Mouse (Mus musculus) thymus, postnatal 0 days (tissue): ENCODE measurements around the gene 2900026A02Rik. TPM values are rescaled to one million over a fixed set of nuclear protein-coding genes. Genes with fewer than 3 reads are reported as not detected.

ENCODE experiments used
- DNase-seq: peaks from one replicate; pipeline ENCODE4 v3.0.0-alpha.2; 2015; ENCODE audit warnings: low spot score
- polyA plus RNA-seq: library from polyadenylated mRNA; unstranded; fragments of >200 nt; fragmentation: Nextera tagmentation; extraction: Ambion mirVana; gene quantifications from 2 replicates; pipeline ENCODE4 v1.2.1, GENCODE M21; 2015

2900026A02Rik gene
- polyA plus RNA-seq, 1 experiment from 2014 or later, result 3.9 TPM

DNA sequence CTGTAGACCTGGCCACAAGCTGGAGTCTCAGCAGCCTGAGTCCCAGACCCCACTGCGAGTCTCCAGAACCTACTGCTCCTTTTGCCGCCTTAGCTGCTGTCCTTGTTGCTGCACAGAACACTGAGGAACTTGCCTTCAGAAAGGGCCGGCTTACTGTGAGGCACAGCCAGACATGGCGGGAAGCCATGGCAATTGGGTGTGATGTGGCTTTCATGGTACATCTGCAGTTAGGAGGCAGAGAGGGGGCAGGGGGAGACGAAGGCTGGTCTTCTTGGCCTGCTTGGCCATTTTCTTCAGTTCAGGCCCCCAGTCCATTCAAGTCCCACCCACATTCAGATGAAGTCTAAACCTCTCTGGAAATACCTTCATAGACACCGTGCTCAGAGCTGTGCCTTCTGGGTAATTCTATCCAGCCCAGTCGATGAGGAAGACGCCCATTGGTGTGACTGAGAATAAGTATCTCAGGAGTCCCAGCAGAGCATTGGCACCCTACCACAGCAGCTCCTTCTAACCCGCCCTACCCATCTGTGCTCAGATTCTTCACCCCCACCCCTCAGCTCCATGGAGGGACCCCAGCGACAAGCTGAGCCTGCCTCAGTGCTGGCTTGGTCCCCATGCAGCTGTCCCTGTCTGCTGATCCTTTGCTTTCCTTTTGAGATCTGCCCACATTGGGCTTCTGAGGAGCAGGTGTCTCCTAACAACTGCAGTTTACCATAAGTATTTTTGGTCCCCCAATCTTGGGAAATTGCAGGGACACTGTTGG is 175.3 kb downstream of the 2900026A02Rik start:
- DNase-seq, result no peak

DNA sequence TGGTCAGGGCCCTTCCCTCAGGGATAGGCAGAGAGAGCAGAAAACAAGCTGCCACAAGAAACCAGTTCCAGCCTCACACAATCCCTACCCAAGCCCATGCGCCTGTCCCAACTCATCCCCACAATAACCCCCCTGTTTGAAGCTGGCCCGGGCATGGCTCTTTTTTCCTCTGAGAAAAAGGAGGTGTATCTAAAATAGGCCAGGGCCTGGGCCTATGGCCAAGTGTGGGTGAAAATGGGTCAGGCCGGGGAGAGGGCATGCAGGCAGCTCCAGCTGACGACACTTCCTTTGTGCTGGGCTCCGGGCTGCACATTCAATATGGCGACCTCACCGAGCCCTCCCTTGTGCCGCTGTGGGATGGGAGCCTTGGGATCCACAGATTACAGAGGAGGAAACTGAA is 177.5 kb downstream of the 2900026A02Rik start:
- no peak for DNase-seq

DNA sequence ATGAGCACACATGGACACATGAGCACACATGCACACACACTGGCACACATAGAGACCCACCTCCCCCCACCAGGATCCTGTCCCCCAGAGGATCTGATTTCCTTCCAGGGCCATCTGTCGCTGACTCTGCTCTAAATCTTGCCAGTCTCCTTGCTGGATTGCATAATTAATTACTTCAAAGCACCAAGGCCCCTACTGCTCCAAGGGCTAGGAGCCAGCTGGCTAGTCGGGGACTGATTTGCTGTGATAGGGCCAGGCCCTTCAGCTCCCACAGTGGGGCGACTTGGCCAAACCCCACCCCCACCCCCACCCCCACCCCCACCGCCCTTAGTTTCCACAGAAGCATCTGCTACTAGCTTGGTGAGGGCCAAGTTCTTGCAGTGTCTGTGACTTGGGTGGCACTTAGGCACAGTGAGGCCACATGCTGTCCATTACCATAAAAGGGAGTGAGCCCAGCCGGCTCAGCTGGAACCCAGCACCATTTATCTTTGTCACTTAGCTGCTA is 179.4 kb downstream of the 2900026A02Rik start:
- no peak for DNase-seq

DNA sequence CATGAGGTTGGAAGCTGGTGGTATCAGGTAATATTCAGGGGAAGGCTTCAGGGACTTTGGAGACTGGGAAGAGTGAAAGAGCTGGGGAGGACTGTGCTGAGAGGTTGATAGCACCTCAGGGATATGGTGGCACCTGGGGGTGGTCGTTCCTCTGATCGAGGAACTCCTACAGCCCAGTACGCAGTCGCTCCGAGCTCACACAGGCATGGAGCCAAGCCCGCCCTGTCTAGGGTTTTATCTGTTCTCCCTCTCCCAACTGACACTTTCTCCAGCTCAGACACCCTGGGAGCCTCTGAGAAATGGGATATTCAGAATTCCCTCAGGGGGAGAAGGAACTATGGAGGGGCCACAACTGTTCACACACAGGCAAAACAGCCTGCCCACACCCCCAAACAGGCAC is 180.3 kb downstream of the 2900026A02Rik start:
- no peak for DNase-seq

DNA sequence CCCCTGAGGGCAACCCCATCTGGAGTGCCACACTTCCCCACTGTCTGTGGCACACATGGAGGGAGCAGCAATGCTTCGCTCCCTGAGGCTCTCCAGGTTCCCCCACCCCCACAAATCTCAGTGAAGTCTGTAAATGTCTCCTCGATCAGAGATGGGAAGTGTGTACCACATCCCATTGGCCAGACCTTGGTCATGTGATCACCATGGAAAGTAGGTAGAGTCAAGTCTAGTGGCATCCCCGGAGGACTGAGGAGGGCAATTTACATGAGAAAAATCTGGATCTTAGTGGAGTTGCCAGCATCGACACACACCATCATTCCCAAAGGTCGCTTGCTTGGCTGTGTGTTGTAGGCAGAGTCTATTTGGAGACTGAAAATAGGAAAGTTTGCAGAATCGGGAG is 182.4 kb downstream of the 2900026A02Rik start:
- no peak for DNase-seq

Other genes with a start within 250 kb of the 2900026A02Rik start
- gene Grk3, start 205.4 kb downstream of the 2900026A02Rik start, polyA plus RNA-seq, result 2.9 and 4.2 TPM in 2 replicates
- 0.26 and 0.80 TPM in 2 replicates for gene Crybb2, start 151.1 kb downstream of the 2900026A02Rik start, polyA plus RNA-seq
- 1.0 and 1.2 TPM in 2 replicates for gene Crybb3, start 139.7 kb downstream of the 2900026A02Rik start, polyA plus RNA-seq
- 0.09 TPM in 1 of 2 replicates, not detected in the other for gene Tmem211, start 5.7 kb upstream of the 2900026A02Rik start, polyA plus RNA-seq
- gene Sgsm1, start 89.5 kb upstream of the 2900026A02Rik start, polyA plus RNA-seq, result 0.46 and 0.99 TPM in 2 replicates
- not detected in 2 replicates for gene Aym1, start 136.1 kb upstream of the 2900026A02Rik start, polyA plus RNA-seq